Comparison of ENCODE assay signal across 27 mouse cellular contexts in genomic region chr19:44800327-44800726, GRCm38 (mm10). TPM values are rescaled to one million over a fixed set of nuclear protein-coding genes. Genes with fewer than 3 reads are reported as not detected.
DNase-seq lines count a peak whose midpoint lies in the region; ATAC-seq lines count a peak whose summit lies in the region.
"Had no signal": no experiment of that assay in that cellular context is flagged by ENCODE, and none has a peak within 500 bp of the region (broad histone marks: within the 10 kb centered on the region; RNA-seq: fewer than 3 reads in every experiment).

No protein-coding gene starts in this region.

- ATAC-seq in CD4-positive, CD25-positive, alpha-beta regulatory T cell, adult 4 months, result no peak
- no peak for ATAC-seq in activated CD4-positive, CD25-positive, alpha-beta regulatory T cell, adult 4 months
- ATAC-seq: inflammation-experienced regulatory T-cells, adult 6 months had no signal

- WGBS in heart, embryonic 10.5 days, result 41% methylated on average over 6 of the region's 6 CpGs

- H3K27me3 ChIP-seq in heart, embryonic 10.5 days (ENCODE audit: insufficient read depth, poor library complexity, severe bottlenecking), result peaks cover 58% of the 10 kb centered on the region
- H3K27me3 ChIP-seq: neural tube, embryonic 13.5 days had no signal

- H3K27ac ChIP-seq in heart, embryonic 10.5 days, result peak overlapping the region; percentile 38; the same call in 1 of the 2 replicates
- H3K27ac ChIP-seq: gastrocnemius, adult 2 months; heart, embryonic 15.5 days; liver, embryonic 15.5 days; midbrain, embryonic 12.5 days; neural tube, embryonic 13.5 days had no signal

- no peak for DNase-seq in heart, embryonic 10.5 days (ENCODE audit: low spot score)
- DNase-seq in heart, postnatal 4 days, result no peak
- peak; percentile 23 for DNase-seq in ZHBTc4 (ENCODE audit: low read depth, low spot score)
- peak; percentile 49 to 69 for DNase-seq in kidney, adult 8-10 months
- peak; percentile 56 for DNase-seq in kidney, postnatal 14 days
- no peak for DNase-seq in testis, postnatal 14 days (ENCODE audit: low spot score)
- DNase-seq: cerebellum, adult 2 months; gastrocnemius, adult 2 months; heart, adult 18-20 months; right cerebral cortex, postnatal 25 days; thymus, adult 18-20 months had no signal

- peaks cover 33% of the 10 kb centered on the region for H3K4me1 ChIP-seq in heart, embryonic 10.5 days
- H3K4me1 ChIP-seq: heart, embryonic 15.5 days; liver, embryonic 15.5 days had no signal

- H3K36me3 ChIP-seq in heart, embryonic 10.5 days, result no peaks in the 10 kb centered on the region
- H3K36me3 ChIP-seq: heart, embryonic 15.5 days; liver, embryonic 15.5 days; midbrain, embryonic 12.5 days; neural tube, embryonic 13.5 days had no signal

- no peaks in the 10 kb centered on the region for H3K9me3 ChIP-seq in heart, embryonic 10.5 days
- H3K9me3 ChIP-seq: heart, embryonic 15.5 days; liver, embryonic 15.5 days; midbrain, embryonic 12.5 days; neural tube, embryonic 13.5 days had no signal

- H3K4me3 ChIP-seq in heart, embryonic 10.5 days, result no peak overlapping the region
- H3K4me3 ChIP-seq: gastrocnemius, adult 2 months; heart, embryonic 15.5 days; liver, embryonic 15.5 days; midbrain, embryonic 12.5 days; neural tube, embryonic 13.5 days had no signal

RNA-seq across cellular contexts. Expression of gene Pax2, which starts 44.5 kb away (rescaled TPM):
- polyA plus RNA-seq in heart, embryonic 10.5 days (2016; fragmentation: Nextera tagmentation; extraction: Ambion mirVana), result 0.20 TPM in 1 of 2 replicates, not detected in the other
- not detected for total RNA-seq in heart, postnatal 4 days (2021)
- polyA plus RNA-seq in CD4-positive, CD25-positive, alpha-beta regulatory T cell, adult 4 months (2017; shearing (Covaris generic)), result under 1 TPM in 1 of 2 experiments, not detected in 1; 0.13 TPM
- polyA plus RNA-seq in activated CD4-positive, CD25-positive, alpha-beta regulatory T cell, adult 4 months (2017; shearing (Covaris generic)), result not detected
- total RNA-seq: adrenal gland, adult 18-20 months; CH12.LX; gastrocnemius, adult 2 months; heart, adult 18-20 months; hematopoietic stem cell, adult 5-6 weeks; left cerebral cortex, postnatal 10 days; MEL; monocyte, adult 5-6 weeks had no signal
- polyA plus RNA-seq: heart, embryonic 15.5 days; inflammation-experienced regulatory T-cells, adult 6 months; liver, embryonic 15.5 days; lung, embryonic 16.5 days; spleen, adult 2 months; stomach, embryonic 14.5 days had no signal

Comparison
In these comparisons a context has a peak if more than half of its experiments do, and no peak if none do; other contexts are left out.
1. DNase-seq: peak in ZHBTc4 (single experiment), kidney, adult 8-10 months (2 of 2) and kidney, postnatal 14 days (single experiment); none in heart, embryonic 10.5 days (single experiment), heart, postnatal 4 days (single experiment) and testis, postnatal 14 days (single experiment).